Mouse (Mus musculus) thymus, postnatal 4 days (tissue): ENCODE data around the gene L1td1.
"Not testable (repeated sequence)": the region's sequence is repeated elsewhere in the genome, so short reads cannot be mapped to it uniquely, and the experiment has no call there.

ENCODE experiments used
- DNase-seq: peaks from one replicate; pipeline ENCODE4 v3.0.0; 2021

L1td1 gene

GRCm38 (mm10) chr4:98726590-98727237 is at the start of gene L1td1:
Gene L1td1 (plus strand): TSS chr4:98726734.
- DNase-seq, result no peak

GRCm38 (mm10) chr4:98677506-98677905 is 49.0 kb upstream of the L1td1 start:
- no peak for DNase-seq

- no peak for DNase-seq
Observed at GRCm38 (mm10) chr4:98686678-98687267, 39.8 kb upstream of the L1td1 start.

- no peak for DNase-seq
Observed at GRCm38 (mm10) chr4:98688116-98688515, 38.4 kb upstream of the L1td1 start.

GRCm38 (mm10) chr4:98688520-98688919 is 38.0 kb upstream of the L1td1 start:
- no peak for DNase-seq

- DNase-seq, result peak; percentile 24
Observed at GRCm38 (mm10) chr4:98689988-98690387, 36.5 kb upstream of the L1td1 start.

- DNase-seq, result no peak
Observed at GRCm38 (mm10) chr4:98693465-98694185, 32.9 kb upstream of the L1td1 start.

GRCm38 (mm10) chr4:98697932-98698331 is 28.6 kb upstream of the L1td1 start:
- no peak for DNase-seq

- no peak for DNase-seq
Observed at GRCm38 (mm10) chr4:98698921-98699320, 27.6 kb upstream of the L1td1 start.

GRCm38 (mm10) chr4:98700156-98700555 is 26.4 kb upstream of the L1td1 start:
- no peak for DNase-seq

- peak; percentile 68 for DNase-seq
Observed at GRCm38 (mm10) chr4:98702201-98702894, 24.2 kb upstream of the L1td1 start.

- no peak for DNase-seq
Observed at GRCm38 (mm10) chr4:98710891-98711290, 15.6 kb upstream of the L1td1 start.

- no peak for DNase-seq
Observed at GRCm38 (mm10) chr4:98717735-98718546, 8.6 kb upstream of the L1td1 start.

- DNase-seq, result no peak
Observed at GRCm38 (mm10) chr4:98718547-98718917, 8.0 kb upstream of the L1td1 start.

GRCm38 (mm10) chr4:98722454-98722853 is 4.1 kb upstream of the L1td1 start:
- peak; percentile 83 for DNase-seq

GRCm38 (mm10) chr4:98724682-98725081 is 1.9 kb upstream of the L1td1 start:
- not testable (repeated sequence) for DNase-seq

GRCm38 (mm10) chr4:98725439-98725838 is 1.1 kb upstream of the L1td1 start:
- no peak for DNase-seq

- DNase-seq, result no peak
Observed at GRCm38 (mm10) chr4:98727295-98727958, 893 bp downstream of the L1td1 start.

GRCm38 (mm10) chr4:98727959-98728347 is 1.4 kb downstream of the L1td1 start:
- DNase-seq, result no peak

- DNase-seq, result no peak
Observed at GRCm38 (mm10) chr4:98728716-98729115, 2.2 kb downstream of the L1td1 start.

- DNase-seq, result no peak
Observed at GRCm38 (mm10) chr4:98733660-98734059, 7.1 kb downstream of the L1td1 start.

GRCm38 (mm10) chr4:98739753-98740152 is 13.2 kb downstream of the L1td1 start:
- DNase-seq, result no peak
